In genomic region chr10:110931913-110932560, GRCm38 (mm10) we compare ENCODE assay signal across 8 mouse cellular contexts. TPM values are rescaled to one million over a fixed set of nuclear protein-coding genes. Genes with fewer than 3 reads are reported as not detected.
DNase-seq lines count a peak whose midpoint lies in the region; ATAC-seq and TF ChIP-seq lines count a peak whose summit lies in the region.

No protein-coding gene starts in this region.

- DNase-seq in lung, embryonic 14.5 days: peak; percentile 50
- no peak for DNase-seq in lung, adult 18-20 months
- peak; percentile 62 for DNase-seq in kidney, postnatal 10 days
- DNase-seq in left cerebral cortex, adult 8-10 months (ENCODE audit: low spot score in 2 of 2): no peak
- DNase-seq in layer of hippocampus, postnatal 25 days (ENCODE audit: extremely low spot score in 1 of 2, low spot score in 1 of 2): no peak

- H3K36me3 ChIP-seq in lung, embryonic 14.5 days (ENCODE audit: insufficient read depth): peaks cover 12% of the 10 kb centered on the region; the same call in 1 of the 2 replicates
- H3K36me3 ChIP-seq in embryonic facial prominence, embryonic 15.5 days: no peaks in the 10 kb centered on the region
- H3K36me3 ChIP-seq in stomach, embryonic 16.5 days (ENCODE audit: control insufficient read depth, insufficient read depth, low read length): no peaks in the 10 kb centered on the region

- TF ChIP-seq CTCF in lung, embryonic 14.5 days (IDR thresholded peaks at IDR 0.05; ENCODE audit: low read depth): no peak

- H3K9ac ChIP-seq in lung, embryonic 14.5 days: no peak overlapping the region
- H3K9ac ChIP-seq in embryonic facial prominence, embryonic 15.5 days: no peak overlapping the region
- peak overlapping the region; percentile 16; the same call in 1 of the 2 replicates for H3K9ac ChIP-seq in stomach, embryonic 16.5 days (ENCODE audit: low read length)

- no peak overlapping the region for H3K4me3 ChIP-seq in lung, embryonic 14.5 days (ENCODE audit: low read depth, low read length)
- H3K4me3 ChIP-seq in embryonic facial prominence, embryonic 15.5 days (replicated peaks): peak overlapping the region; percentile 27
- H3K4me3 ChIP-seq in stomach, embryonic 16.5 days (replicated peaks; ENCODE audit: low read length): 0 out of 2 replicates have a peak overlapping the region, but pooled peaks have one; percentile 5

- WGBS in lung, embryonic 14.5 days: 56% methylated on average over 20 of the region's 20 CpGs
- WGBS in embryonic facial prominence, embryonic 15.5 days: 47% methylated on average over 20 of the region's 20 CpGs
- 66% methylated on average over 20 of the region's 20 CpGs for WGBS in stomach, embryonic 16.5 days

- no peaks in the 10 kb centered on the region for H3K9me3 ChIP-seq in lung, embryonic 14.5 days (ENCODE audit: low read depth, low read length)
- no peaks in the 10 kb centered on the region for H3K9me3 ChIP-seq in embryonic facial prominence, embryonic 15.5 days (replicated peaks)
- no peaks in the 10 kb centered on the region for H3K9me3 ChIP-seq in stomach, embryonic 16.5 days (replicated peaks; ENCODE audit: control insufficient read depth, low read length)

- H3K4me2 ChIP-seq in lung, embryonic 14.5 days: peak overlapping the region; percentile 21; the same call in 1 of the 2 replicates
- H3K4me2 ChIP-seq in embryonic facial prominence, embryonic 15.5 days (replicated peaks): peak overlapping the region; percentile 44
- peak overlapping the region; percentile 26; the same call in 1 of the 2 replicates for H3K4me2 ChIP-seq in stomach, embryonic 16.5 days (ENCODE audit: low read depth, low read length)

- no peaks in the 10 kb centered on the region for H3K27me3 ChIP-seq in lung, embryonic 14.5 days (ENCODE audit: insufficient read depth, low read length)
- no peaks in the 10 kb centered on the region for H3K27me3 ChIP-seq in embryonic facial prominence, embryonic 15.5 days
- H3K27me3 ChIP-seq in stomach, embryonic 16.5 days (ENCODE audit: control insufficient read depth, insufficient read depth, low read length): no peaks in the 10 kb centered on the region

- H3K4me1 ChIP-seq in lung, embryonic 14.5 days (ENCODE audit: insufficient read depth): peaks cover 9% of the 10 kb centered on the region; the same call in 1 of the 2 replicates
- H3K4me1 ChIP-seq in embryonic facial prominence, embryonic 15.5 days: peaks cover 49% of the 10 kb centered on the region
- H3K4me1 ChIP-seq in stomach, embryonic 16.5 days (ENCODE audit: control insufficient read depth, insufficient read depth, low read length): peaks cover 15% of the 10 kb centered on the region

- H3K27ac ChIP-seq in lung, embryonic 14.5 days (ENCODE audit: low read depth): no peak overlapping the region
- peak overlapping the region; percentile 72 for H3K27ac ChIP-seq in embryonic facial prominence, embryonic 15.5 days (replicated peaks)
- 0 out of 2 replicates have a peak overlapping the region, but pooled peaks have one; percentile 15 for H3K27ac ChIP-seq in stomach, embryonic 16.5 days (ENCODE audit: low read length)

- ATAC-seq in lung, embryonic 14.5 days (ENCODE audit: insufficient read depth): no peak
- ATAC-seq in embryonic facial prominence, embryonic 15.5 days (ENCODE audit: insufficient number of reproducible peaks, low FRiP score, low TSS enrichment, low read depth): peak; percentile 69
- peak; percentile 90 for ATAC-seq in megakaryocyte-erythroid progenitor cell, adult 5-6 weeks (replicated peaks; ENCODE audit: low FRiP score, low TSS enrichment, poor library complexity, severe bottlenecking)
- ATAC-seq in stomach, embryonic 16.5 days (ENCODE audit: insufficient read depth, low FRiP score): no peak

RNA-seq across cellular contexts. Expression of gene Csrp2, which starts 12.4 kb away (rescaled TPM):
- 154 and 172 TPM in 2 replicates for polyA plus RNA-seq in lung, embryonic 14.5 days (2014; fragmentation: Nextera tagmentation; extraction: Ambion mirVana)
- 146 and 148 TPM in 2 replicates for polyA plus RNA-seq in embryonic facial prominence, embryonic 15.5 days (2015; fragmentation: Nextera tagmentation; extraction: Ambion mirVana)
- total RNA-seq in megakaryocyte-erythroid progenitor cell, adult 5-6 weeks (2014; fragmentation: Nextera tagmentation): not detected in 2 replicates
- total RNA-seq in megakaryocyte-erythroid progenitor cell, adult 5-6 weeks (2017): 7.3 and 8.8 TPM in 2 replicates
- 208 and 209 TPM in 2 replicates for polyA plus RNA-seq in stomach, embryonic 16.5 days (2015; fragmentation: Nextera tagmentation; extraction: Ambion mirVana)
- total RNA-seq in left cerebral cortex, adult 8-10 months (2022): 10 to 100 TPM in 1 of 4 experiments, 1 to 10 TPM in 3; 5.6 to 10.2 (median 8.4) TPM
- total RNA-seq in layer of hippocampus, postnatal 25 days (2021): 10 to 100 TPM; 27.3 to 29.7 TPM

Comparison
In these comparisons a context has a peak if more than half of its experiments do, and no peak if none do; other contexts are left out.
1. DNase-seq: peak in lung, embryonic 14.5 days (single experiment) and kidney, postnatal 10 days (single experiment); none in lung, adult 18-20 months (0 of 2), left cerebral cortex, adult 8-10 months (0 of 2) and layer of hippocampus, postnatal 25 days (0 of 2).
2. ATAC-seq: peak in embryonic facial prominence, embryonic 15.5 days (single experiment) and megakaryocyte-erythroid progenitor cell, adult 5-6 weeks (single experiment); none in lung, embryonic 14.5 days (single experiment) and stomach, embryonic 16.5 days (single experiment).
3. Peak in every context shown above with its lines, with median percentiles within 50 percentile points of each other: H3K4me2 ChIP-seq.